Mouse (Mus musculus) fat pad, adult 2 months (tissue): ENCODE results near the gene Cdh26.

Experiments
- DNase-seq: peaks from one replicate; pipeline ENCODE4 v3.0.0-alpha.2; 2011; ENCODE audit warnings: low read depth, low spot score; ENCODE audit errors: extremely low read depth

Gene Cdh26

DNA sequence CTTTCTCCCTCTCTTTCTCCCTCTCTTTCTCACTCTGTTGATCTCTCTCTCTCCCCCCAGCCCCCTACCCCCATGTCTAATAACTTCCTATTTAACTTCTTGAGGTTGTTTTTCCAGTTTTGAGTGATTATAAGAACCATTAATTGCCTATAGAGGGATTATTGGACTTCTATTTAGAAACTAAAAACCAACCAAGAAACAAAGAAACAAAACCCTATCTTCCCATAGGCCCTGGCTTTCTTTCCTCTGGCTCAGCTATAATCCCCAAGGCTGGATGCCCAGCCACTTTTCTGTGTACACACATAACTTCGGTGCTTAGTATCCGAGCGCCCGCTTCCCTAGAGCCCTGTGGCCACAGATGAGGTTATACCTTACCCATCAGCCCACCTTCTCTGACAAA lies at the start of gene Cdh26:
Cdh26 (plus strand) TSS at position 301 of the 400 bp plus-strand sequence.
- no peak for DNase-seq

DNA sequence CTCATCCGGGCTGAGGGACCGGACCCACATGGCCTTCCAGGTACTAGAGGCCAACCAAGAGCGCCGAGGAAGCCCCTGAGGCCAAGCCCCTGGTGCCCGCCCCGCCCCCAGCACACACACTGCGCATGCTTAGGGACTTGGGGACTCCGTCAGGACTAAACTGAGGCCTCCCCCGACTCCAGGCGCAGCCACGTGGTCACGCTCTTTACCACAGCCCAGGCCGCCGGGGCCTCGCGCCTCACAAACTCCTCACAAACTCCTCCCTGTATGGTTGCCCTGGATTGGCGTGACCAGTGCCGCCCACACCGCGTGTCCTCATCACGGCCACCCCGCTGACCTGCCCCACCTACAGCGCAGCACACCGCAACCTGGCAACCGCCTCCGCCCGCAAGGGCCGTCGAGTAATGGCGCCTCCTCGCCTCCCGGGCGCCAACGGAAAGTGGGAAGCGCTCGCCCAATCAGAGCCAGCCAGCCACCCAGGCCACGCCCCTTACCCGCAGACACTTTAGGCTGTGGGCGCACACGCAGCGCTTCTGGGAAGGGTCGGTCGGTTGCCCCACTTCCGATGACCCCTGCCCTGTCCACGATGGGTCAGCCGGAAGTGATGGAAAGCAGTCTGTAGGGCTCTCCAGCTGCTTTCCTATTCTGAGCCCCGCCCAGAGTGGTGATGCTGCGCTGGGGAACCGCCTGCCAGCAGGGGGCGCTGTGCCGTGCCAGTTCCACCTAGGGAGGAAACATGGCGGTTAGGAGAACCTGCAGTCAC lies 23.1 kb upstream of the Cdh26 start, which contains the start of gene Sycp2:
Sycp2 (minus strand) TSS at position 633 of the 763 bp plus-strand sequence.
- no peak for DNase-seq

DNA sequence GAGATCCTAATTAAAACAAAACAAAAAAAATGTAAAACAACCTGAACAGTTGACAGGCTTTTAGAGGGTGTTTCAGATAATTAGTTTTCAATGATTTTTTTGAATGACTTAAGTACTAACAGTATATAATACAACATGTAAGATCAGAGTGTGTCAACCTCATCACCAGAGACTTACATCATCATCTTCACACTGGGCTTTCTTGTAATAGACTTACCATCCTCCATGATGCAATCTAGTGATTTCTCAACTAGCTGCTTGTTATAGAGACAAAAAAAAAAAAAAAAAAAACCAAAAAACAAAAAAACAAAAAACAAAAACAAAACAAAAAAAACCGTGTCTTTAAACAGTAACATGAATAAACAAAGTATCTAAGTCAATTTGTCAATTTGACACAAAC lies 21.3 kb upstream of the Cdh26 start:
- no peak for DNase-seq

DNA sequence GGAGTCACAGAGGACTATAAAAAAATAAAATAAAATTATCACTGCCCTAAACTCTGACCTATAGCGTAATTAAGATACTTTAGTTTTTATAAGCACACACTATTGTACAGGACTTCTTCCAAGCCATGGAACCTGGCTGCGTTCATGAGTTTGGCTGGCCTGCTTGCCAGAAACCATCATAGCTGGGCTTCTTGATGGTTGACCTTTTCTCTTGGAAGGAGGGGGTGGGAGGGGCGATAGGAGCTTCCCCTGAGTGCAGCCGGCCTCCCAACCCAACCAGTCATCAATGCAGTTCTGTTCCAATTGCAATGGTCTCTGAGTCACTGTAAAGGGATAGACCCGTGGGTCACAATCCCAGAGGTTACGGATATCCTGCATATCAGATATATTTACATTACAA lies 20.0 kb upstream of the Cdh26 start:
- DNase-seq: no peak

DNA sequence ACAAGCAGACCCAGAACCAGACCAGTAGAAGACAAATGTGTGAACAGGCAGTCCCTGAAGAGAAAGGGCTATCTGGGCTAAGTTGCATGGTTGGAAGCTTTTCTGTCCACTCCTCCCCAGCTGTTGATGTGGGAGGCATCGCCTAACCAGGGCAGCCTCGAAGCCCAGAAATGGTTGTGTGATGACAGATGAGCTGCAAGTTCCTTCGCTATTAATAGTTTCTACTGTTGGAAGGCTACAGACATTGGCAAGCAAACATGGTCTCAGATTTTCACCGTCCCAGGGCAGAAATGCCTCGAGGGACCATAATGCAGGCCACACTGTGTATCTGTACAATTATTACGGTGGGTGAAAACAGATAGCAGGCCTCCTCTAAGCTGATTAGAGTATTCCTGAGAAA lies 17.7 kb upstream of the Cdh26 start:
- DNase-seq: no peak

DNA sequence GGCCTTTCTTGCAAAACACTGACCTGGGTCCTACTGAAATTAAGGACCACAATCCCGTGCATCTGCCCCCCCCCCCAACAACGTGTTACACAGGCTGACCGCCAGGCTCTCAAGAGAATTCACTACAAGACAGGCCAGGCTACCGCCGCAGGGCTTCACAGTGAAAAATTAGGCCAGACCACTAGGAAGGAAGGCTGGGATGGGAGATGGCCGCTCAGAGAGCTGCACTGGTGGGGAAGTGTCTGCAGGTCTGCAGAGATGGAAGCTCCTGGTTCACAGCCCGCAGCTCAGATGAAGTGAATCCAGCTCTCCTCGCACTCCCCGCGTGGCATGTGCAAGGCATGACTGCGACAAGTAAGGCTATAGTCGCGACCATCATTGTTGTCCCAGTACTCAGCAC lies 17.2 kb upstream of the Cdh26 start:
- no peak for DNase-seq

DNA sequence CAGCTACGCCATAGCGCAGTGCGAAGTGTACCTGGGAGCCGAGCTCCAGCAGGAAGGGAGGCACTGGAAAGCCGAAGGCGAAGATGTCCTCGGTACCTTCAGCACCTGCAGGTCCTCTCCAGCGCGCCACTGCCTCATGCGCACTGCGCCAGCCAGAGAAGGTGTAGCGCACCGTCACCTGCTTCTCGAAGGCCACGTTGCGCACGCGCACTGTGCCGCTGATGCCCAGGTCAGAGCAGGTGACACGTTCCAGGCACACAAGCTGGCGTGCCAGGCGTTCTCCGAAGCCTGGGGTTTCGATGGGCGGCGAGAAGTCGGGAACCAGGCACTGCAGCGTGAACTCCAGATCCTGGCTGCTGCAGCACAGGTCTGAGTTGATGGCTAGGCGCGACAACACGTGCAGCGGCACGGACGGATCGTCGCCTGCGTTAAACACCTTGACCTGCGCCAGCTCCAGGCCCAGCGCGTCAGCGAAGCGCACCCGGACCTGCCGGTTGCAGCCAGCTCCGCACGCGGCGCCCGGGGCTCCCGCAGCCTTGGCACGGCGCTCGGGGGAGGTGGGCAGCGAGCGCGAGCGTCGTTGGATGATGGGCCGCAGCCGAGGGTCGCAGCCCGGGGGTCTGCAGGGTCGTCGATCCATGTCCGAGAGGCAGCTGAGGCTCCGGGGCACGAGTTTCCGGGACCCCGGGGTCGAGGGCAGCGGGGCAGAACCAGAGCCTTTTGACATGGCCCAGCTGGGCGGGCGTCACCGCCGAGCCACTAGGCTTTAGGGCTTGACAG lies 16.7 kb upstream of the Cdh26 start:
- DNase-seq: no peak

DNA sequence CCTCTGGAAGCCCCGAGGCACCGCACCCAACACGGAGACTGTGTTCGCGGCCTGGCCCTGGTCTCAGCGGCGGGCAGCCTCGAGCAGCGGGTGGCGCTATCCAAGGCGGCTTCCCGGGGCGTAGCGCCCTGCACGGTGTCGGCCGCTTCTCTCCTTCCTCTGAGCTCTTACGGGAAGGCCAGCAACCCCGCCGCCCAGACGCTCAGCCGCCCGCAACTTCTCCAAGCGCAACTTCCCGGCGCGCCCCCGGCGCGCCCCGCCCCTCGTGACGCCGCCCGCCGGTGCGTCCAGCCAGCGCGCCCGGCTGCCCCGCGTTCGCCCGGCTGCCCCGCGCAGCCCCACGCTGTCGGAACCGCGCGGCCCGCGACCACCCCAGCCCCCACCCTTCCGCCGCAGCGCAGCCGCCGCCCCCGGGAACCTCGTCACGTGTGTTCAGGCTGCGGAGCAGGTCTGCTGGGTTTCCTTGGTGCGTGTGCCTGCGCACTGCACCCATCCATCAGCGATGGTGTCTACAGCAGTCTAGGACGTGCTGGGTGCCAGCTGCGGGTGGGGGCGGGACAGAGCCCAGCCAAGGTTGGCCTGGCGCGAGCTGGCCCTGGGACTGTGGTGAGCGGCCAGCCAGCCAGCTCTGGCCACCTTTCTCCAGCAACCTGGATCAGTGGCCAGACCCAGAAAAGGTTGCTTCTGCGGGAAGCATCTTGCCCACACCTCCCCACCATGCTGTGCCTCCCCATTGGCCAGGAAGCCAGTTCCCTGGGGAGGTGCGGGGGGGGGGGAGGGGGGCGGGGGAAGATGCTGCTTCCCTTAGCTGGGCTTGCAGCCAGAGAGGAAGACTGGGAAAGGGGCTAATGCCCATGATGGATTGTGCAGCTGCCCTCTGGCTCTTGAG lies 15.8 kb upstream of the Cdh26 start, which contains the start of the genes Ppp1r3d and Fam217b:
Ppp1r3d (minus strand) TSS at position 212 of the 889 bp plus-strand sequence.
Fam217b (plus strand) TSS at position 264 of the 889 bp plus-strand sequence.
- no peak for DNase-seq

DNA sequence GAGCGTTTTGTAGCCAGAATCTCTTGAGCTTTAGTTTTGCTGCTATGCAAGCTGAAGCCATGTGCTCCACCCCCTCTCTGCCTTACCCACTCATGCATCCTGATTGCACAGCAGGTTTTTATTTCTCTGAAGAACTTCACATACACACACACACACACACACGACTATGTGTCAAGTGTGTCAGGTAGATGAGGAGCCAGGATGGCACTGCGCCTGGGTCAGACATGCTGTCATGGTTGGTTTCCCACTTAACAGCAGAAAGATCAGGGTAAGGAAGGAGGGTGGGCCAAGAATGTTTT lies 15.2 kb upstream of the Cdh26 start:
- DNase-seq: no peak

DNA sequence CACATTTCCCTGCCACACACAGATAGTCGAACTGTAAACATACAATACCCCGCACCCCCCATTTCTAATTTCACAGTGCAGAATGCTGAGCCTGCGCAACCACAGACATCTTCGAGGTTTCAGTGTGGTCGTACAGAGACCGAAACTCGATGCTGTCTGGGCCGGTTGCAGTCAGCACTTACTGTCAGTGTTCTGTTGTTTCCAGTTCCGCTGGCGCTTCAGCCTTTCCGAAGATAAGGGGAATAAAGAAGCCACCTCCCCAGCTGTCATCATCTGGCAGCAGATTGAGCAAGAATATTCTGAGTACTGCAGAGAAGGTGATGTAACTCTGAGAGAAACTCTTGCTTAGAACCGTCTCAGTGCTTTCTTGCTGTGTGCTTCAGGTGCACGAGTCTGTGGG lies 13.9 kb upstream of the Cdh26 start:
- DNase-seq: no peak

DNA sequence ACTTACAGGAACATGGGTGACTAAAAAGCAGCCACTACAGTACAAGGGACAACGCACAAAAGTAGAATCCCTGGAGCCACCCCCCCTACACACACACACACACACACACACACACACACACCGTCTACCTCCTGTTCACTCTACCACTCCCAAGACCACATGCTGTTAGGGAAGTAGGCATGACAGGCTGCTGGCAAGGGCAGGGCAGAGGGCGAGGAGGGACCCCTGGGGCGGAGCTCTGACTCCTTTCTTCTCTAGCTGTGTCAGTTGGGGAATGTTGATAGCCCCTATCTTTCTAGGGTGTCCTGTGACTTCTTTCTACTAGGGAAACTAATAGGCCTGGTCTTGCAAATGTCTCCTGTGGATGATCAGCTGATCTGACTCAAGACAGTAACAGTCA lies 13.4 kb upstream of the Cdh26 start:
- no peak for DNase-seq

DNA sequence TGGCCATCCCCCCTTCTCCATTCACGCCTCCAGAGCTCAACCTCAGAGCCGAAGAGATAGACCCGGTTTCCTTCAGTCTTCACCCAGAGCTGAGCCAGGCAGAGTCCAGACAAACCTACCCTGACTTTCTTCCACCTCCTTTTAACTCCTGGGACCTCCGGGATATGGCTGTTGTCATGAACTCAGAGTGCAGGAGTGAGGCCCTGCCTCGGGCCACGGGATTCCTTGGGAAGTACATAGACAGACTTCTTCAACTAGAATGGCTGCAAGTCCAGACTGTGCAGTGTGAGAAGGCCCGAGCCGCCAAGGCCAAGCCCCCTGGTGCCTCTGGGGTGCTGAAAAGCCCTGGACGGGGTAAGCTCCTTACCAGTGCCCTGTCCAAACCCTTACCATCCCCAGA lies 9.8 kb upstream of the Cdh26 start:
- no peak for DNase-seq

DNA sequence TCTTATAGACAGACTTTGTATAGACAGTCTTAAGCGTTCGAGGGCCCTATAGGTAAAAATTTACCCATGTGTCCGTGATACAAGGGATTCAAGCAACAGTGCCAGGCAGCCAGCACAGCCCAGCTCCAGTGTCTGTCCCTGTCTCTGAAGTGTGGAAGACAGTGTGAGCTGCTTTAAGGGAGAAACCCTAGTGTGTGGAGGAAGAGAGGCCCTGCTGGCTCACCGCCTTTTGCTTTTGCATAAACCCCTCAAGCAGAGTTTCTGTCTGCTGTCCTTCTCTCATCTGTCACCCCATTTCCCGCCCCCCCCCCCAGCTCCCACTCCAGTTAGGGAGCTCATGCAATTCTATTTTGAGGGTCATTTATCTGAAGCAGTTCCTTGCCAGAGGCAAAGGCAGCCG lies 8.7 kb upstream of the Cdh26 start:
- DNase-seq: no peak

DNA sequence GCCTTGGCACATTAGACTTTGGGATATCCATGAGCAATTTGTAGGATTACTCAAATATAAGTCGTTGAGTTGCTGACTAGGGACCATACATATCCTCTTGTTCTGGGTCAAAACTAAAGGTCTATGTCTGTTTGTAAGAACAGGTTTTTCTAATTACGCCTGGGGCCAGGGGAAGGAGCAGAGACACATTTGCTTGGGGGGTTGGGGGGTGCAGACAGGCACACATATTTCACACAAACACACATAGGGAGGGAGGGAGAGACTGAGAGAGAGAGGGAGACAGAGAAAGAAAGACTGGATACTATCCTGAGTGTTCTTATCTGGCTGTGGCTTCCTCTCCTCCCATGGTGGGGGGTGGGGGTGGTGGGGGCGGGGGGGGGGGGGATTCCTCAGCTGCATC lies 8.1 kb upstream of the Cdh26 start:
- DNase-seq: no peak

DNA sequence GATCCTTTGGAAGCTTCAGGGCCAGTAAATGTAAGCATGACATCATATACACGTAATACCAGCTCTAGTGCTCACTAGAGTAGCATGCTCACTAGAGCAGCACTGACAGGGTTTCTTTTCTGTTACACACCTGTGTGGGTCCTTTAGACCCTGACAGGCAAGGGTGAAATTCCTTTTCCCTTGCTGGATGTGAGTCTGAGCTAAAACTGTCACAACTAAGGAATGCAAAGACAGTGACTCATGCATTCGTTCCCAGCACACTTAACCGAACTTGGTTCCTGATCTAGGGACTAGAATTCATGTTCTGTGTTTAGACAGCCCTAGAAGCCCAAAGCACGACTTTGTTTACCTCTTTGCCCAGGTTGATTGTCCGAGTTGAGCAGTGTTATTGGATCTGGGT lies 7.1 kb upstream of the Cdh26 start:
- DNase-seq: no peak

DNA sequence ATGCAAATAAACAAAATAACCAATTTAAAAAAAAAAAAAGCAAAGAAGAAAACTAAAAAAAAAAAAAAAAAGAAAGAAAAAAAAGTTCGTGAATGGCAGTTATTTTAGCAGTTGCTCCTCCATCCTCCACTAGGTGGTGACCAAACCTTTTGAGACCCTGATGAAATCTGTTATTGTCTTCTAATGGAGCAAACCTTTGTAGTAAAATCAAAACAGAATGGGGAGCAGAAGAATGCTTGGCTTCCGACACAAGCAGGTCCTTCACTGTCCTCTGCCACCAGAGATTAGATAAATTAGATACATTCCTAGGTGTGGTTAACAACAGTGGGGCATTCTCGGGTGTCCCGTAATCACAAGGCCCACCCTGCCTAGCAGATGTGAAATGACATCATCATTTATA lies 4.1 kb upstream of the Cdh26 start:
- DNase-seq: no peak

DNA sequence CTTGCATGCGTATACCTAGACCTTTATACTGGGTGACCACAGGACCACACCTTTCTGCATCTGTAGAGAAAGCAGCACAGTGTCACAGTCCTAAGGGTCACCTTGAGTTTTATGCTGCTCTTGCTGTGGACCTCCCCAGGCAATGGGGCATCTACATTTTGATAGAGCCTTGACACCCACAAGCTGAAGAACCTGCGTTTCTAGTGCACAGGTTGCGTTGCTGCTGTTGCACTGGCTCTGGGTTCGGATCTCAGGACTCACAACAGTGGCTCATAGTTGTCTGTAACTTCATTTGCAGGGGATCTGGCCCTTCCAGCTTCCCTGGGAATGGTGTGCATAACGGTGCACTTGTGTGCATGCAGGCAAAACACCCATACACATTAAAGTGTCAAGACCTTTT lies 3.1 kb upstream of the Cdh26 start:
- no peak for DNase-seq

DNA sequence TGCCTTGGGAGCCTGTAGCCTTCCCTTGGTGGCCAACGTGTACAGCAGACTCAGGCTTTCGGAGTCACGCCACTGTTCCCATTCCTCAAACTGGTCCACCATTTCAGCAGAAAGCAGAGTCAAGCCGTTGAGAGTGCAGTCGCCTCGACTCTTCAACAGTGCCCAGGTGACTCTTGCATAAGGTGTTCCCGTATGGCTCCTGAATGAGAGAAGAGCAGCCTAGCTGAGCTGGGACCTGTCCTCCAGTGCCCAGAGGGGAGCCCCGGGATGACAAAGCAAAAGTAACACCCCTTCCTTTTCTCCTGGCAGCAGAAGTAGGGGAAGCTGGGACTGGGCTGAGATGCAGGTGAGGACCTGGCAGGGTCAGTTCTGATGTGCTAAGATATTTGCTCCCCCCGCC lies 2.1 kb upstream of the Cdh26 start:
- no peak for DNase-seq

DNA sequence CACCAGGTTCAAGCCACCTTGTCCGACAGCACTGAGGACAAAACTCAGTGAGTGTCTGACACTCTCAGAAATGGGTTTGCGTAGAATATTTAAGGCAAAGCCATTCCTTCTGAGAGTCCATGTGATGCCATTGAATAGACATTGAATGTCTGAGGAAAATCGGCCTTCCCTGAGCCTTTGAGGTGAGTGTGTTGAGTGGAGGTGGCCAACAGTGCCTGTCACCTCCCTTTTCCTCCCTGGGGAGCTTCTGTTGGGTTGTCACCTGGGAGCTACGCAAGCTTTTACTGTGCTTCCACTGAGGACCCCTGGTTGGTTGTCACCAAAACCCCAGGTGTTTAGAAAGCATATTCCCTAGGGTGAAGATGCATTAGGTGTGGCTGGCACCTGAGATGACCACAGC lies 1.7 kb upstream of the Cdh26 start:
- DNase-seq: no peak

DNA sequence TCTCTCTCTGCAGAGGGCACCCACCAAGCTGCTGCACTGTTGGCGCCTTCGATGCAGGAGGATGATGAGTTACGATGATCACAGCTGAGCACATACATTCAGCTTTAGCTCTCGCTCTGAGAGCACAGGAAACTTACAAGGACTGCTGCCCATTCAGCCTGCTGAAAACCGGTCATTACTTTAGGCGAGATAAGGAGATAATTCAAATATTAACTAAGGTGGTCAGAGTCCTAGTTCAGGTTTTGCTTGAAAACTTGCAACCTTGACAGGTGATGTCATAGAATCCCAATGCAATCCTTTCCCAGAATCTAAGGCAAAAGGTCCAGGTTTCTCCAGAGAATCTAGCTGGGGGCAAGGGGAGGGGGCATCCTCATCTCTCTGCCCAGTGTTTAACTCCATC lies 905 bp upstream of the Cdh26 start:
- no peak for DNase-seq

DNA sequence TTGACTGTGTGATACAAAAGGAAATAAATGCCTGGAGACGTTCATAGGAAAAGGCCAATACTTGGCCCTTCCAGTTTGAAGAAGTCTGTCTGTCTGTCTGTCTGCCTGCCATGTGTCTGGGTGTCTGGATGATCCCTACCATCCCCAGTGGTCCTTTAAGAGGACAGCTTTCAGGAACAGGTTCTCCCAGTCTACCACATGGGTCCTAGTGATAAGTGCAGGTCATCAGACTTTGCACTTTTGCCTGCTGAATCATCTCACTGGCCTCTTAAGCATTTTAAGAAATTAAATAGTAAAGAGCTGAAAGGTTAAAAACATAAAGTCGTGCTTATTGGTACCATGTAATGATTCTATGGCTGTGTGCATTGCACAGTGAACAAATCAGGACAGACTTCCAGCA lies 3.2 kb downstream of the Cdh26 start:
- no peak for DNase-seq

DNA sequence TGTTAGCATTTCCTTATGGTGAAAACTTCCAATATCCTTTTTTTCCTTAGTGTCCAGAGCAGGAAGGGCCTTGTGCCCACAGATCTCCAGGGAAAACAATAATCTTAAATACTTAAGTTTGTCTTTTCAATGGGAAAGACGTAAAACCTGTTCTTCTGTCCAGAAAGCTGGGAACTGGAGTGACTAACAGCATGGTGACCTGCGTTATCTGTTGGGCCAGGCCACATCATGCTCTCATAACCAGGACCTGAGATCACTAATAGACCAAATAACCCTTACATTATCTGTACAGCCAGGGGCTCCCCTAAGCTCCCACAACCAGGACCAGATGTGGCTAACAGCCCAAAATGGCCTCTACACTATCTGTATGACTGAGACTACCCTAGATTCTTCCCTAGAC lies 3.6 kb downstream of the Cdh26 start:
- DNase-seq: no peak
